Mouse (Mus musculus) thymus, adult 2 months (tissue): ENCODE results near the gene Carnmt1.

Source experiments
- CTCF ChIP-seq: fragments of 200-500 bp; IDR thresholded peaks from 2 replicates; pipeline ENCODE4 v1.5.1; 2012; ENCODE audit warnings: mild to moderate bottlenecking, control low read depth, low read length, moderate library complexity, borderline replicate concordance; ENCODE audit not compliant: control insufficient read depth, poor library complexity, insufficient read depth; ENCODE audit errors: extremely low read depth
- POLR2A ChIP-seq: fragments of 200-500 bp; IDR thresholded peaks from 2 replicates; pipeline ENCODE4 v1.6.1; 2012; ENCODE audit warnings: mild to moderate bottlenecking, low read length, control low read depth, moderate library complexity; ENCODE audit not compliant: control insufficient read depth, poor library complexity, insufficient read depth; ENCODE audit errors: extremely low read depth

- TF ChIP-seq POLR2A = no peak
- no peak for TF ChIP-seq CTCF
Measured at GRCm38 (mm10) chr19:18649955-18650354, 20.6 kb upstream of the Carnmt1 start.
